Mouse (Mus musculus): ENCODE data around the gene Muc4. TPM values are rescaled to one million over a fixed set of nuclear protein-coding genes. Genes with fewer than 3 reads are reported as not detected.

Muc4 gene
- total and polyA plus RNA-seq, 2 experiments from 2014 or later = 0.23 TPM; not detected in 1

- H3K27ac ChIP-seq (ENCODE audit: low read depth) = no peak overlapping the region
- peaks cover 3% of the 10 kb centered on the region; the same call in 1 of the 2 replicates for H3K4me1 ChIP-seq (ENCODE audit: control insufficient read depth, insufficient read depth)
- no peaks in the 10 kb centered on the region for H3K27me3 ChIP-seq (ENCODE audit: control insufficient read depth, insufficient read depth, low read length)
- H3K4me2 ChIP-seq (ENCODE audit: low read depth, low read length) = no peak overlapping the region
- no peak overlapping the region for H3K9ac ChIP-seq (replicated peaks; ENCODE audit: low read depth, low read length)
- 78% methylated on average over 22 of the region's 22 CpGs for WGBS
- no peak overlapping the region for H3K4me3 ChIP-seq (ENCODE audit: low read depth, low read length)
- H3K36me3 ChIP-seq (replicated peaks; ENCODE audit: control insufficient read depth, insufficient read depth, low read length) = no peaks in the 10 kb centered on the region
- H3K9me3 ChIP-seq (replicated peaks; ENCODE audit: control insufficient read depth, low read length) = no peaks in the 10 kb centered on the region
- DNase-seq (ENCODE audit: low spot score) = no peak
- peak; percentile 15; the same call in 1 of the 2 replicates for ATAC-seq (ENCODE audit: insufficient read depth, low read depth)
- TF ChIP-seq CTCF (IDR thresholded peaks at IDR 0.05; ENCODE audit: low read depth) (peak; percentile 35), EP300 (IDR thresholded peaks at IDR 0.05; ENCODE audit: low read depth) (no peak)
Measured at GRCm38 (mm10) chr16:32697665-32698446, 37.8 kb upstream of the Muc4 start.

- no peak for DNase-seq (ENCODE audit: low spot score)
- no peak for TF ChIP-seq CTCF (IDR thresholded peaks at IDR 0.05; ENCODE audit: low read depth)
- no peak for TF ChIP-seq EP300 (IDR thresholded peaks at IDR 0.05; ENCODE audit: low read depth)
- H3K27me3 ChIP-seq (ENCODE audit: control insufficient read depth, insufficient read depth, low read length) = no peaks in the 10 kb centered on the region
- peak; percentile 15; the same call in 1 of the 2 replicates for ATAC-seq (ENCODE audit: insufficient read depth, low read depth)
- no peak overlapping the region for H3K4me3 ChIP-seq (ENCODE audit: low read depth, low read length)
- H3K4me2 ChIP-seq (ENCODE audit: low read depth, low read length) = no peak overlapping the region
- no peak overlapping the region for H3K27ac ChIP-seq (ENCODE audit: low read depth)
- no peak overlapping the region for H3K9ac ChIP-seq (replicated peaks; ENCODE audit: low read depth, low read length)
- H3K9me3 ChIP-seq (replicated peaks; ENCODE audit: control insufficient read depth, low read length) = no peaks in the 10 kb centered on the region
- H3K4me1 ChIP-seq (ENCODE audit: control insufficient read depth, insufficient read depth) = peaks cover 3% of the 10 kb centered on the region; the same call in 1 of the 2 replicates
- no peaks in the 10 kb centered on the region for H3K36me3 ChIP-seq (replicated peaks; ENCODE audit: control insufficient read depth, insufficient read depth, low read length)
- WGBS = 38% methylated on average over 7 of the region's 7 CpGs
Measured at GRCm38 (mm10) chr16:32698550-32698949, 37.1 kb upstream of the Muc4 start.

- Histone ChIP-seq H3K9me3 (replicated peaks; ENCODE audit: control insufficient read depth, low read length) (no peaks in the 10 kb centered on the region), H3K4me2 (ENCODE audit: low read depth, low read length) (no peak overlapping the region), H3K9ac (replicated peaks; ENCODE audit: low read depth, low read length) (no peak overlapping the region), H3K4me1 (ENCODE audit: control insufficient read depth, insufficient read depth) (no peaks in the 10 kb centered on the region), H3K36me3 (replicated peaks; ENCODE audit: control insufficient read depth, insufficient read depth, low read length) (no peaks in the 10 kb centered on the region), H3K4me3 (ENCODE audit: low read depth, low read length) (no peak overlapping the region), H3K27ac (ENCODE audit: low read depth) (no peak overlapping the region), H3K27me3 (ENCODE audit: control insufficient read depth, insufficient read depth, low read length) (no peaks in the 10 kb centered on the region)
- no peak for TF ChIP-seq CTCF (IDR thresholded peaks at IDR 0.05; ENCODE audit: low read depth)
- TF ChIP-seq EP300 (IDR thresholded peaks at IDR 0.05; ENCODE audit: low read depth) = no peak
- peak; percentile 40; the same call in 1 of the 2 replicates for ATAC-seq (ENCODE audit: insufficient read depth, low read depth)
- no peak for DNase-seq (ENCODE audit: low spot score)
- WGBS = 56% methylated on average over 9 of the region's 9 CpGs
Measured at GRCm38 (mm10) chr16:32703312-32703912, 32.3 kb upstream of the Muc4 start.

GRCm38 (mm10) chr16:32705606-32706005 is 30.1 kb upstream of the Muc4 start:
- no peak overlapping the region for H3K4me2 ChIP-seq (ENCODE audit: low read depth, low read length)
- H3K27ac ChIP-seq (ENCODE audit: low read depth) = no peak overlapping the region
- no peak overlapping the region for H3K4me3 ChIP-seq (ENCODE audit: low read depth, low read length)
- no peaks in the 10 kb centered on the region for H3K36me3 ChIP-seq (replicated peaks; ENCODE audit: control insufficient read depth, insufficient read depth, low read length)
- 91% methylated on average over 3 of the region's 3 CpGs for WGBS
- H3K27me3 ChIP-seq (ENCODE audit: control insufficient read depth, insufficient read depth, low read length) = no peaks in the 10 kb centered on the region
- no peaks in the 10 kb centered on the region for H3K9me3 ChIP-seq (replicated peaks; ENCODE audit: control insufficient read depth, low read length)
- no peak for ATAC-seq (ENCODE audit: insufficient read depth, low read depth)
- TF ChIP-seq EP300 (IDR thresholded peaks at IDR 0.05; ENCODE audit: low read depth) = no peak
- no peak for TF ChIP-seq CTCF (IDR thresholded peaks at IDR 0.05; ENCODE audit: low read depth)
- H3K4me1 ChIP-seq (ENCODE audit: control insufficient read depth, insufficient read depth) = peaks cover 3% of the 10 kb centered on the region
- DNase-seq (ENCODE audit: low spot score) = no peak
- H3K9ac ChIP-seq (replicated peaks; ENCODE audit: low read depth, low read length) = no peak overlapping the region

GRCm38 (mm10) chr16:32707111-32707823 is 28.4 kb upstream of the Muc4 start:
- Histone ChIP-seq H3K9ac (replicated peaks; ENCODE audit: low read depth, low read length) (no peak overlapping the region), H3K36me3 (replicated peaks; ENCODE audit: control insufficient read depth, insufficient read depth, low read length) (no peaks in the 10 kb centered on the region), H3K9me3 (replicated peaks; ENCODE audit: control insufficient read depth, low read length) (no peaks in the 10 kb centered on the region), H3K27ac (ENCODE audit: low read depth) (no peak overlapping the region), H3K4me3 (ENCODE audit: low read depth, low read length) (no peak overlapping the region), H3K27me3 (ENCODE audit: control insufficient read depth, insufficient read depth, low read length) (no peaks in the 10 kb centered on the region), H3K4me1 (ENCODE audit: control insufficient read depth, insufficient read depth) (peaks cover 8% of the 10 kb centered on the region), H3K4me2 (ENCODE audit: low read depth, low read length) (no peak overlapping the region)
- 40% methylated on average over 17 of the region's 17 CpGs for WGBS
- TF ChIP-seq CTCF (IDR thresholded peaks at IDR 0.05; ENCODE audit: low read depth) (no peak), EP300 (IDR thresholded peaks at IDR 0.05; ENCODE audit: low read depth) (no peak)
- ATAC-seq (ENCODE audit: insufficient read depth, low read depth) (no peak), DNase-seq (ENCODE audit: low spot score) (no peak)

All from heart, postnatal 0 days (tissue).